Mouse (Mus musculus) 3134 (cell line): Measurements from ENCODE around the gene Mob3b.

Experiments
- DNase-seq: peaks from one replicate; pipeline ENCODE4 v3.0.0-alpha.2; 2011; ENCODE audit warnings: low spot score; ENCODE audit not compliant: insufficient read length; ENCODE audit errors: extremely low read depth

Gene Mob3b

DNA sequence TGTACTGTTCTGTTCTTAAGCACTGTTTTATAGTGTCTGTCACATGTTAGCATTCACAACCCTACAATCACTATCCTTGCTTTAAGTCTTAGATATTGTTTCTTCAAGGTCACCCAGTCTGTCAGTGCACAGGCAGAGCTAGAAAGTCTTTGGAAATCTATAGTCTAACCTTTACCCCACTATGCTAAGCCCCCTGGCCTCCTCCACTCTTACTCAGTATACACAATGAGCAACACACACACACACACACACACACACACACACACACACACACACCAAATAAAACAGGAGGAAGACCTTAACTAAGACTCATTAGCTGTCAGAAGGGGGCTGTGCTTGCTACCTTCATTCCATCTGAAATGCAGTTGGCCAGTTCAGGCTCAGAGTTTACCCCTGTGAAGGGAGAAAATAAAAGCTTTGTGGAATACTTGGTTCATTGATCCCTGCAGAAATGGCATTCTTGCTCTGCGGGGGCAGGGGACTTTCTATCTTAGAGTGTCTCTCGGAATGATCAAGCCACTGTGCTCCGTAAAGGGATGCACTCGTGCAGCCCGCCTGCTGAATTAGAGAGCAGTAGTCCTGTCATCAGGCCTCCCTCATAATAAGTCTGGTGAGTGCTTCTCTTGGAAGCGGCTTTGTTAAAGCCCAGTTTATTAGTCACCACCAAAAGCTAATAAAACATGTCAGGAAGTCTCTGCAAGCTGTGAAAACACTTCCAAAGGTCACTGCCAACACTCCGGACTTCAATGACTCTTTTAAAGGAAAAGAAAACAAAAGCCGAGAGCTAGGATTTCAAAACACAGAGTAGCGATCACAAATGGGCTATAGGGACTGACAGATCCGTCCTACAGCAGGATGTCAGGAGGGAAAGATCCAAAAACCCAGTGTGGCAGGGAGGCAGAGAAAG is 144.6 kb downstream of the Mob3b start:
- DNase-seq: peak; percentile 40

DNA sequence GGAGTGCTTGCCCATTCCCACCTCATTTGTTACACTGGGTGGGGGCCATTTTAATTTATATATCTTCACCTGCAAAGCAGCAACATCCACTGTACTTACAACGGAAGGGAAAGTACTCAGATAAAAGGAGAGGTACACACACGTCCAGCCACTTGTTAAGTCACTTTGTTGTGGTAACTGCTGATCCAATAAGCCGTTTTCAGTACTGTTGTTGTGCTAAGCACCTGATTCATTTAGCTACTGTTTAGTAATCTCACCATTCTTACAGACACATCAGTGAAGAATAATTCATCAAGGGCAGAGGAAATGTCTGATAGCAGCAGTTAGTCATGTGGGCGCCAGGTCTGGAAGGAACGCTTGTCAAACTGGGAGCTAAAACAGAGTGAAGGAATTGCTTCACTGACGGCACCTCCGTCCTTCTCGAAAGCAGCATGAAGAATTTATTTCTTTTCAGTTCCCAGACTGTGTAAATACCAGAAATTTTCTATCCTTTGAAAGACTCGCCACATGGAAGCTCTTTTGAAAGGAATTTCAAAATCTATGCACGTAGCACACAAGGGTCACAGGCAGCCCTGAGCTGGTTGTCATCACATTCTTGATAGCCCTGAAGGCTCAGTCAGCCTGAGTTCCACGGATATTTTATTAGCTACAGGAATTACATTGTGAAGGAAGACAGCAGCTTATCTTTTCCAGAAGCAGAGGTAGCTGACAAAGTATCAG is 150.6 kb downstream of the Mob3b start:
- no peak for DNase-seq

DNA sequence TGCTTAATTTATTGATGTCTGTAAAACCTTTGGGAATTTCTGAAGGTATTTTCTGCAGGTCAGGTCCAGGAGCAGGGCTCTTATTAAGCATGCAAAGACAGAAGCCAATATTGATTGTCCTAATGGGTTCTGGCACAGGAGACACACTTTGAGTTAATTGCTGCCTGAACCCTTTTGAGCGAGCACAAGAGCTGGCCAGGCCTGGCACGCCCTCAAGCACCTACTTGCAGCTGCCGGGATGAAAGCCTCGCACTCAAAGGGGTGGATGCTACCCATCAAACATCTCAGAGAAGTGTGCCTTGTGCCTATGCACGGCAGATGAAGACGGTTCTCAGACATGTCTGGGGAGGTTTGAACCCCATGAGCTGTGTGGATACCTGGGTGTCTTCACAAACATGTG is 151.2 kb downstream of the Mob3b start:
- no peak for DNase-seq

DNA sequence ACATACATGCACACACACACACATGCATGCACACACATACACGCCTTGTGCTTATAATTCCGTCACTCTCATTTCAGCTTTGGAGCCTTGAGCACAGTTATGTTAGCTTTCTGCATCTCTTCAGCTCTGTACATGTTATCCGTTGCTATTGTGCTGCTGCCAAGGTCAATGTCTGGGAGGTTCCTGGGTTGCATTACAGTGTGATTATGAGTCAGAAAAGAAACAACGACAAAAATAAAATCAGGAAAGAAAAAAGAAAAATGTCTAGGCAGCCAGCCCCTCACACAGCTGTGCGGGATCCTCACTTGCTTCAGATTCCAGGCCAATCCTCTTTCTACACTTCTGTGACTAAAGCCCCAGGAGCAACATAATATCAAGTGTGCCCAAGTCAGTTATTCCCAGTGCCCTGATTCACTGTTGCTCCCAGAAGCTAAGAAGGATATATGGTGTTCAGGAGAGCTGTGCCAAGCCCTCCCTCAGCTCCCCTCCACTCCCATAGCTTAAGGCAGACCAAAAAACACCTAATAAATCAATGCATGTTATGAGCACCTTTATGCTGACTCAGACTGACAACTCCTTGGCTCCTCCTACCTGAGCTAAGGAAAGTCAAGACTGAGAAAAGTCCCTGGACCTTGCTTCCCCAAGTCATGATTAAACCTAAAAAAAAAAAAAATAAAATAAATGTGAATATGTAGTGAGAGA is 152.1 kb downstream of the Mob3b start:
- peak; percentile 33 for DNase-seq

DNA sequence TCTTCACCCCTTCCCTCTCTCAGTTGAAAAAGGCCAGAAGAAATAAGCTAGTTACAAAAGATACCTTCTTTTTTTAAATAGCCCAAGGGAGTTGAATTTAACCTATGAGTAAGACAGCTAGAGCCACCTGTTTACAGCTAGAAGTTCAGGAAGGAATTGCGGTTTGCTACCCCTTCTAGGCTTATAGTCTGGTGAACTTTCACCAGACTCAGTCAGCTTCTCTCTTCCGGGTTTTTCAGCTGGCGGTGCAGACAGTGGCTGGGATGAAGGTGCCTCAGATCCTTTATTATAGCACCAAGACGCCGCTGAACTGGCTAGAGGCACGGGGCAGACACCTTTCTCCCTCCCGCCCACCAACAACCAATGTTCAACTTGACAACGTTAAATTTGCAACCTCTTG is 152.8 kb downstream of the Mob3b start:
- DNase-seq: no peak

DNA sequence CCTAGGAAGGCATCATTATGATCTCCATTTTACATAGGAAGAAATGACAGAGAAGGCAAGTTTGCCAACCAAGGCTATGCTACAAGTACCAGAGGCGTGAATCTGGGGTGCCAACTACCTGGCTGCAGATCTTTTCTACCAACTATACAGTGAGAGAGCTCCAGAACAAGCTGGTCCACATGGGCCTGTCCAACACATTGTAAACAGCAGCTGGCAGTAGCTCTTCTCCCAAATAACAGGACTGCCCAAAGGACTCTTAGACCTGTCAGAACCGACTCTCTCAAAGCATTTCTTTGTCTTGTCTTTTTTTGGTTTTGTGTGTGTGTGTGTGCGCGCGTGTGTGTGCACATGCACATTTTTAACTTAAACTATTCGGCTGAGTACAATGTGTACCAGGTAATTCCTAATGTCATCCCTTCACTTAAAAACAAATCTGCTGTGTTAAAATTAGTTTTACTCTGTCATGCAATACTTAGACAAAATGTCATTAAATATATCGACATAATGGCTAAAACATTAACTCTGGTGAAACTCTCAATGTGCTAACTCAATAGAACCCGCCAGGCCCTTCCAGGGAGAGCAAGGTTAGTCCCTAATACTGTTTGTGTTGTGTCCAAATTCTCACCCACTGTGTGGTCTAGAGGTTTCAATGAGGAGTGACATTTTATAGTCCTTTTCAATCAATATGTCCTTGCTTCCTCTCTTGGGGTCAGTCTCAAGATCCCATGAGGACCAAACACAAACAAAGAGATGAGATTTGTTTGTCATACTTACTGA is 153.5 kb downstream of the Mob3b start:
- no peak for DNase-seq

DNA sequence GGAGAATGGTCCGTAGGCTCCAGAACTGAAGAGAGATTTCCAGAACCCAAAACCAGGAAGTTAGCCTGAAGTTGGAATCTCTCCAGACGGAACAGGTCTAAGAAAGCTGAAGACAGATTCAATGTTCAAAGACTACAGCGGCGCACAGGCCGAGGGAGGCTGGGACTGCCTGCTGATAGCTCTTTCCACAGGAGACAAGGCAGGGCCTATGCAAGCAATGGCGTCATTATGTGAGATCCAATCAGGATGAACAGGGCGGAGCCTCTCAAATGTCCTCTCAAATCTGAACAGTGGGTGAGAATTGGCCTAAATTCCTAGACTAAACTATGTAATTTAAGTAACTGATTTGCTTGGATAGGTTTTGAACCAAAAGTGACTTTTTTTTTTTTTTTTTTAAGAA is 160.7 kb downstream of the Mob3b start:
- DNase-seq: no peak

DNA sequence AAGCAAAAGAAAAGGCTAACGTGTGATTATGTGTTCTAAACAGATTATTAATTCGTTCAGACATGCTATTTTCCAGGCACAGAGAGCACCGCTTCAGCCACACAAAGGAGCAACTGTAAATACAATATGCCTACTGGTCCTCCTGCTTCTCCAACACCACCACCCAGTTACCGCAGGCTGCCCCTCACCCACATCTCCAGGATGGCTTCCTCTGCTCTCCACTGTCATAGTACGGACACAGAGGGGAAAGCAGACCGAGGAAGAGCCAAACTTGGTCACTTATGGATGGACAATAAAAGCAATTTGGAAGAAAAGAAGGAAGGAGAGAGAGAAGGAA is 163.7 kb downstream of the Mob3b start:
- DNase-seq: no peak

DNA sequence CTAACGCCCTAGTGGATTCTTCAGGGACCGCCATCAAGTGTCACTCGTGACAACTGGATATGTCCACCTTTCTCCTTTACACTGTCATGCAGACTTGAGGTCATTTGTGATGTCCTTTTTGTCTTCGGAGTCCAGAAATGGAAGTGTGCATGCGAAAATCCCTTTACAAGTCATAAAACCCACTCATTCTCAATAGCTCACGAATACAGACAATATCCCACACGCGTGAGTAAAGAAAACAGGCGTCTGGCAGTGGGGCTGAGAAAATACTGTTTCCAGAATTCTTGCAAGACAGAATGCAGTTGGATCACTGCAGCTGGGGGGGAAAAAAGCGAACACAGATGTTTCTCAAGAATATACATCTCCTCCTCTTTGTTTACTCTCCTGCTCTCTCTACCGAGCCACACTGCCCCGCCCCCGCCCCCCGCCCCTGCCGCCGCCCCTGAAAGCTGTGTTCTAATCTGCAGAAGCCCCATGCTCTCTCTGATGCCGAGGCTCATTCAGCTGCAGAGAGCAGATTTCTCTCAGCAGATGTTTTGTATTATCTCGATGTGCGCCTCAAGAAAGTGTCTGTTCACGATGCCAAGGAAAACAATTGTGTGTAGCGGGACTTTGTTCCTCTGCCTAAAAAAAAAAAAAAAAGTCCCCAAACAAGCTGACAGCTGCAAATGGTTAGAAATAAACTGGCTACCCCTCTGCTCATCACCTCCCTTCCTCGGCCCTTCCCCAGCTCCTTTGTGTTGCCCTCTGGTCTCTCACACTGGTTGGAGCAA is 164.2 kb downstream of the Mob3b start:
- DNase-seq: no peak

DNA sequence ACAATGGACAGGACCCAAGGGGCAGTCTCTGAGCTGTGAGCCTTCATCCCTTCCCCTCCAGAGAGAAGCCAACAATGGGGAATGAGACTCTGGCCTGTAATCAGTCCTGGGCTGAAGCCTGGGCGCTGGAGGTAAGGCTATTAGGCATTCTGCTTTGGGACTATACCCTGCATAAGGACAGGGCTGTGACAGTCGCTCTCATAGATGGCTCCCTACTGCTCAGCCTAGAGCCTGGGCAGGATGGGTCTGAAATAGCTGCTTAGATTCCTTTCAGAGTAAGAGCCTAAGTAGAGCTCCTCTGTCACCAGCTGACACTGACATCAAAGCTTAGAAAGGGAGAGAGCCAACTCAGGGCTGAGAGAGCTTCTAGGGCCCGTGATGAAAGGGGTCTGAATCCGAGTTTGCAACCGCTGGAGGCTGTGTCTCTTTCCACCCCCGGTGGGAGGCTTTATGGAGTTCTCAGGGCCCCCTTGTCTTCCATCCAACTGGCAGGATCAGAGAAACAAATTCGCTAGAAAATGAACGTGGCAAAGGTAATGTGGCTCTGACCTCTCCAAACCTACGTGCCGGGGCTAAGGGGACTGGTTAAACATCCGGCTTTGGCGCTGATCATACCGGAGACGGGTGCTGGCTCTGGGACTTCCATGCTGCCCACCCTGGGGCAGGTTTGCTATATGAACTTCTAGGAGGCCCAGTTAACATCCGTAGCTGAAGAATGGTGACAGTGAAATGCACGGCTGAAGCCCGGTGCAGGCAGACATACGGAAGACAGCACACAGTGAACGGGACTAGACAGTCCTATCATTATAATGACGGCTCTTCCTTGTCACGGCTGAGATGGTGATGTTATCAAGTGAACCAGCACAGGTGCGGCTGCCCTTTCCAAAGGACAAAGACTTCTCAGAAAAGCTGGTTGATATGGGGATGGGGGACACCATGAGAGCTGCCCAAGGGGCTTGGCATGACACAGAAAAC is 165.1 kb downstream of the Mob3b start:
- DNase-seq: no peak

DNA sequence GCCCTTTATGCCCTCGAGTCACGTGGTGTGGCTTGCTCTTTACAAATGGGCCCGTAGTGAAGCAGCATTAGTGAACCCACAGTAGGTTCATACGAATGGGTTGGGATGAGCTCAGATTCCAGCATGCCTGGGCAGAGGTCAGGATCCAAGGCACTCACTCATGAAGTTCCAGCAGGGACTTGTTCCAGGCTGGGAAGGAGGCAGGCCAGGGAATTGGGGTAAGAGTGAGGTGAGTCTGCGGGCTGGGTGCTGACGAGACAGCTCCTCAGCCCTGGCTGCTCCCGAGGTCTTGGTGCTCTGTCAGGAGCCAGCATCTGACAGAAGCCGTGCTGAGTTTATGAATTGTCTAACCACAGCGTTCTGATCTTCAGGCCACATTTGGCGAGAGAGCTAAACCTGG is 166.2 kb downstream of the Mob3b start:
- DNase-seq: peak; percentile 32

DNA sequence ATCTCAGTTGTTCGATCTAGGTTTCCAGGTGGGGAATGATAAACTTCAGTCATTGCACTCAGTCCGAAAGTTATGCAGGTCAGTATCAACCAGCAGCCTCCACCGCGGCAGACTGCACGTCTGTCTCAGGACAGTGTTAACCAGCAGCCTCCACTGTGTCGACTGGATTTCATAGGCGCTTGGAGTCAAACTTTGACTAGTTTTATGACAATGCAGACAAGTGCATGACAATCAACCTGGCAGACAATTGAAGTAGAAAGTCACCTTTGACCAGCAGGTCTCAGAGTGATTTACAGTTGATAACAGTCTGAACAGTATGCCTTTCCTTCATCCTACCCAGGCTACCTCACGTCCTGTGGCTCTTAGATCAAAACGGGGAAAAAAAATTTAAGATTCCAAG is 166.6 kb downstream of the Mob3b start:
- no peak for DNase-seq

DNA sequence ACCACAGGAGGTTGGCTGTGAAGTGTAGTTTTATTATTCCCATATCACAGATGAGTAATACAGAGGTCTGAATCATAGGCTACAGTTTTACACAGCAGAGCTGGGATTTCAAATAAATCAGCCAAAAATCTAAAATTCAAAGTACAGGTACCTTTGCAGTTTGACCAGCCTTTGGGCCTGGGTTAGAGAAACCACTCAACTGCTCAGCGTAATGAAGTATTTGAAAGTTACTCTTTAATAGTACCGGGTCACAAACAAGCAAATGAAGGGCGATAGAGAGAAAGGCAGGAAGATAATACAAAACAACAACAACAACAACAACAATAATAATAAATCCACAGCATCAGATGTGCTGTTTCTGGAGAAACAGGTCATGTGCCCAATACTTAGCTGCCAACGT is 169.7 kb downstream of the Mob3b start:
- no peak for DNase-seq

DNA sequence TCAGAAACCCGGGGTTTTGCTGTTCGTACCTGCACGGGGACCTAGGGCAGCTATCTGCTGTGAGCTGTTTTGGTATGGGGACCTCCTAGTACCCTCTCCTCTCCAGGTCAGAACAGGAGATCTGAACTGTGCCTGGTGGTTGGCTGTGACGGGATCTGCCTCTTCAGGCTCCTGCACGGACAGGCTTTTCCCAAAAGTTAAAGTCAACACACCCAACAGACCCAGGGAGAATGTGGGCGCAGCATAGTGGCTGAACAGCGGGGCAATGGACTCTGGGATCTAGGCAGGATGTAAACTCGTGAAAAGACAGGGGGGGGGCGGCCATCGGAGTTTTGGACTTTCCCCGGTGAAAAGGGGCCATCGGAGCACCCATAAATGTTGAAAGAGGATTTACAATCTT is 170.2 kb downstream of the Mob3b start:
- DNase-seq: no peak

DNA sequence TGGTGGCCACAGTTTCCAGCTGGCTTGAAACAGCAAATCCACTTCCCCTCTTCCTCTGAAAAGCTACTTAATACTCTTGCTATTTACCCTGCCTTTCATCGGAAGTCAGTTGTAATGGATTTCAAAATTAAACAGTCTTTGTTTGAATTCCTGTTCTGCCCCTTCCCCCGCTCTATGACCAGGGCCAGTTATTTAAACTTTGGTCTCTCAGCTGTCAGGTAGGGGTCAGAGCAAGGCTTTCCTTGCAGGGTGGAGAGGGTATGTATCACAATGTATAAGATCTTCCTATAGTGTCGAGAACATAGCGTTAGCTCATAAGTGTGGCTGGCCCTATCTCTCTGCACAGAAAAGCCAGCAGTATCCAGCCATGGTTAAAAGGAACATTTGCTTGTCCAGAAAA is 170.6 kb downstream of the Mob3b start:
- DNase-seq: no peak

DNA sequence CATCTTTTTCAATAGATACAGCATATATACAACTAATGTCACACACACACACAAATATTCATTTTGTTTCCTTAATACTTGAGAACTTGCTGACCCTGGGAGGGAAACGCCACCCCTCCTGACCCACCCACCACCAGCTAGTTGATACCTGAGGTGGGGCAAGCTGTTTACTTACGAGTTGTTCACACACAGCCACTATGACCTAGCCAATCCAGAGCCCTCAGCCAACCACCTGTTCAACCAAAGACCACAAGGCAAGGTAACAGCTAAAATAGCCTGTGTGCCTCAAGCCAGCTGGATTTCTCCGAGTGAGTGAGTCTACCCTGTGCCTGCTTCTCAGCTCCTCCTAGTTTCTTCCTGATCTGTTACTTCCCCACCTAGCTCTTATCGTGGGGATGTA is 172.9 kb downstream of the Mob3b start:
- no peak for DNase-seq

DNA sequence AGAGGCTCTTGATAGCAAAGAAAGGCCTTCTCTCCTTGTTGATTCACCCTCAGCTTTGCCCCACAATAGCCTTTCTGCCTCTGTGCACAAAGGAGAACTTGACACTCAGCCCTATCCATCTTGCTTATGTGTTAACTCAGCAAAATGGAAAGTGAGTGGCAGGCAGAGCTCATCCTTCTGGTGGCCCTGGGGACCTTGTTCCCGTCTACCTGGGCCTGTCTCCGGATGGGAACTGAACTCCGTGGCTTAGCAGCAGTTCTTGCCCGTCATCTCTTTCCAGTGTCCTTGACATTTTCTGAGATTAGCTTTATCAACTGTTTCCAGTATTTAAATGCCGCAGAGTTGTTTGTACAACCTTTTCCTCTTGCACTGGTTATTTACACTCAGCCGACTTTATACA is 173.8 kb downstream of the Mob3b start:
- DNase-seq: no peak

DNA sequence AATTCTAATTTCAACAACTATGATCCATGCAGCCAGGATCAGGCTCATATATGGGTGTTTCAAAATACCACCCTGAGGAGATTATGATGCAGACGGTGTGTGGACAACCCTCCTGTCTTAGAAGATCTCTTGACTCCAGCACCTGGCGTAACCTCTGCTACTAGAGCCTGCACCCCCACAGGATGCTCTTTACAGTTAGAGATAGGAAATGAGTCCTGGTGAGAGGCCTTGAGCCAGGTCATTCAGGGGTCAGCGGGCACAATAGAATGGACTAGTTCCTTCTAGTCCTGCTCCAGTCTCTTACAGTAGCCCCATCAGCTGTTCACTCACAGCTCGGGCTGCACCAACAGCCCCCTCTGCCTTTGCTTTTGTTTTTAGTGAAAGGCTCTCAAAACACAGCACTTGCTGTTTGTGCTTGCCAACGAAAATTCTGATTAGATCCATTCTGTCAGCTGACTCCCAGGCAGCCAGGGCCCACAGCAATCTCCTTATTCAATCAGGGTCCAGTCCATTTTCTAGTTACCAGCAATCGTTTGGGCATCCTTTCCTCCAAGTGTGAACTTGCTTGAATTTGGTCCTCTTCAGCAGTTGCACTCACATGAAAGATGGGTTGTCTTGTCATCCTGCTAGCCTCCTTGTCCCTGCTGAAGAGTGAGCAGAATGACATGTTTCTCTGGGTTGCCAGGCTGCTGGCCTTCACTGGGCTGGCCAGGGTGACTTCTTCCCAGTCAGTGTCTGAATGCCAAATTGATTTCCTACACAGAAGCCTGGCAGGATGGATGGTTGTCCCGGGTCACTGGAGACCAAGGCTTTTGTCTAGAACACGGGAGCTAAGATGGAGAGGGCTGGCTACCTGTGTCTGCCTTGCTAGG is 175.7 kb downstream of the Mob3b start:
- no peak for DNase-seq
